Mouse (Mus musculus) kidney, adult 8-10 months (tissue): ENCODE results near the gene Gtf2f1.

Source experiments
- DNase-seq, 2 experiments: peaks; one replicate each; pipeline ENCODE4 v3.0.0; 2022

Gene Gtf2f1

GRCm38 (mm10) chr17:56973956-56974707 lies 37.0 kb downstream of the Gtf2f1 start:
- DNase-seq: no peak

- no peak for DNase-seq
These were observed 41.0 kb downstream of the Gtf2f1 start for GRCm38 (mm10) chr17:56970081-56970480.

GRCm38 (mm10) chr17:56969321-56969720 lies 41.8 kb downstream of the Gtf2f1 start:
- no peak for DNase-seq

- no peak for DNase-seq
These were observed 47.4 kb downstream of the Gtf2f1 start for GRCm38 (mm10) chr17:56963646-56964045.

GRCm38 (mm10) chr17:56962642-56963405 lies 48.3 kb downstream of the Gtf2f1 start:
- no peak for DNase-seq

- no peak for DNase-seq
These were observed 49.2 kb downstream of the Gtf2f1 start for GRCm38 (mm10) chr17:56961880-56962279.

- no peak for DNase-seq
These were observed 52.4 kb downstream of the Gtf2f1 start for GRCm38 (mm10) chr17:56958667-56959066.

GRCm38 (mm10) chr17:56957763-56958429 lies 53.2 kb downstream of the Gtf2f1 start:
- DNase-seq: no peak

GRCm38 (mm10) chr17:56954871-56955270 lies 56.2 kb downstream of the Gtf2f1 start:
- no peak for DNase-seq
